Mouse (Mus musculus) brown adipose tissue, adult 24 weeks (tissue): ENCODE data around the gene Bub1b. TPM values are rescaled to one million over a fixed set of nuclear protein-coding genes. Genes with fewer than 3 reads are reported as not detected.
"Not testable (repeated sequence)": the region's sequence is repeated elsewhere in the genome, so short reads cannot be mapped to it uniquely, and the experiment has no call there.

Experiments
- H3K27ac ChIP-seq: fragments of 200-500 bp; replicated peaks from 2 replicates; pipeline ENCODE4 v1.5.1; 2012; ENCODE audit warnings: low read depth, mild to moderate bottlenecking, low read length
- H3K4me1 ChIP-seq: fragments of 200-500 bp; 2 replicates; pipeline ENCODE4 v1.6.1; 2012; ENCODE audit warnings: low read length, mixed read lengths; ENCODE audit not compliant: control insufficient read depth, insufficient read depth, insufficient read length
- H3K4me3 ChIP-seq: fragments of 200-500 bp; 2 replicates; pipeline ENCODE4 v1.5.1; 2012; ENCODE audit warnings: low read depth, mild to moderate bottlenecking, low read length, moderate library complexity; ENCODE audit not compliant: insufficient read depth
- polyA plus RNA-seq: library from polyadenylated mRNA; stranded (reverse); fragments of >200 nt; gene quantifications from 2 replicates; pipeline ENCODE4 v1.2.4, GENCODE M21; 2012; ENCODE audit not compliant: missing spikeins, insufficient read depth, insufficient read length

Gene Bub1b
- polyA plus RNA-seq, 1 experiment: 0.52 TPM

- no peak overlapping the region for H3K4me3 ChIP-seq
- no peak overlapping the region for H3K27ac ChIP-seq
- no peaks in the 10 kb centered on the region for H3K4me1 ChIP-seq
Measured at GRCm38 (mm10) chr2:118642431-118642830, 44.4 kb downstream of the Bub1b start.

GRCm38 (mm10) chr2:118642942-118643341 is 44.9 kb downstream of the Bub1b start:
- Histone ChIP-seq H3K27ac (no peak overlapping the region), H3K4me1 (no peaks in the 10 kb centered on the region), H3K4me3 (no peak overlapping the region)

GRCm38 (mm10) chr2:118646665-118647064 is 48.7 kb downstream of the Bub1b start:
- H3K4me1 ChIP-seq: no peaks in the 10 kb centered on the region
- H3K4me3 ChIP-seq: no peak overlapping the region
- no peak overlapping the region for H3K27ac ChIP-seq

GRCm38 (mm10) chr2:118650697-118651096 is 52.7 kb downstream of the Bub1b start:
- not testable (repeated sequence) for H3K4me3 ChIP-seq, H3K27ac ChIP-seq, H3K4me1 ChIP-seq

- Histone ChIP-seq H3K27ac (no peak overlapping the region), H3K4me3 (no peak overlapping the region)
Measured at GRCm38 (mm10) chr2:118656688-118657281, 58.8 kb downstream of the Bub1b start.

GRCm38 (mm10) chr2:118658457-118658856 is 60.4 kb downstream of the Bub1b start:
- no peak overlapping the region for H3K4me3 ChIP-seq
- H3K27ac ChIP-seq: no peak overlapping the region
- H3K4me1 ChIP-seq: peaks cover 4% of the 10 kb centered on the region; the same call in 1 of the 2 replicates

More at GRCm38 (mm10) chr2:118656688-118657281, 58.8 kb downstream of the Bub1b start:
- H3K4me1 ChIP-seq: peaks cover 4% of the 10 kb centered on the region; the same call in 1 of the 2 replicates

GRCm38 (mm10) chr2:118659077-118659476 is 61.1 kb downstream of the Bub1b start:
- Histone ChIP-seq H3K4me1 (peaks cover 4% of the 10 kb centered on the region; the same call in 1 of the 2 replicates), H3K4me3 (no peak overlapping the region), H3K27ac (no peak overlapping the region)

GRCm38 (mm10) chr2:118659493-118659892 is 61.5 kb downstream of the Bub1b start:
- H3K27ac ChIP-seq: no peak overlapping the region
- no peak overlapping the region for H3K4me3 ChIP-seq
- H3K4me1 ChIP-seq: peaks cover 4% of the 10 kb centered on the region; the same call in 1 of the 2 replicates

- Histone ChIP-seq H3K4me3 (peak overlapping the region; percentile 53), H3K4me1 (peaks cover 4% of the 10 kb centered on the region; the same call in 1 of the 2 replicates), H3K27ac (no peak overlapping the region)
Measured at GRCm38 (mm10) chr2:118659998-118660452, 62.0 kb downstream of the Bub1b start.

- Histone ChIP-seq H3K4me1 (peaks cover 4% of the 10 kb centered on the region; the same call in 1 of the 2 replicates), H3K27ac (no peak overlapping the region)
Measured at GRCm38 (mm10) chr2:118661891-118662290, 63.9 kb downstream of the Bub1b start.

GRCm38 (mm10) chr2:118662902-118663803 is 65.1 kb downstream of the Bub1b start, which contains the start of gene Pak6:
TSS of gene Pak6 (plus strand) at chr2:118663303.
- Histone ChIP-seq H3K4me3 (peak within 1 kb of the TSS; percentile 47), H3K4me1 (peaks cover 4% of the 10 kb centered on the region; the same call in 1 of the 2 replicates), H3K27ac (no peak within 1 kb of the TSS)

More at GRCm38 (mm10) chr2:118661891-118662290, 63.9 kb downstream of the Bub1b start:
- no peak overlapping the region for H3K4me3 ChIP-seq

GRCm38 (mm10) chr2:118663804-118664766 is 66.1 kb downstream of the Bub1b start:
- H3K4me1 ChIP-seq: peaks cover 4% of the 10 kb centered on the region; the same call in 1 of the 2 replicates
- peak overlapping the region; percentile 47 for H3K4me3 ChIP-seq
- H3K27ac ChIP-seq: no peak overlapping the region

- Histone ChIP-seq H3K4me1 (no peaks in the 10 kb centered on the region; the same call in 1 of the 2 replicates), H3K4me3 (no peak overlapping the region), H3K27ac (no peak overlapping the region)
Measured at GRCm38 (mm10) chr2:118664975-118665516, 67.0 kb downstream of the Bub1b start.

- no peaks in the 10 kb centered on the region; the same call in 1 of the 2 replicates for H3K4me1 ChIP-seq
- no peak overlapping the region for H3K27ac ChIP-seq
- no peak overlapping the region for H3K4me3 ChIP-seq
Measured at GRCm38 (mm10) chr2:118665616-118666015, 67.6 kb downstream of the Bub1b start.
